Mouse (Mus musculus): ENCODE measurements at regions not wholly inside any gene's neighbourhood (a gene's known extent, or its start where the extent isn't known, plus 50 kb on each side); places are given as distances from the start of the nearest gene placed in this dataset.
"Not testable (repeated sequence)": the region's sequence is repeated elsewhere in the genome, so short reads cannot be mapped to it uniquely, and the experiment has no call there.

GRCm38 (mm10) chr6:20686447-20687238, 528.7 kb upstream of the Kcnd2 start:
- WGBS = 70% methylated on average over 4 of the region's 4 CpGs
- ATAC-seq (ENCODE audit: low FRiP score); H3K27ac ChIP-seq: not testable (repeated sequence)

DNA sequence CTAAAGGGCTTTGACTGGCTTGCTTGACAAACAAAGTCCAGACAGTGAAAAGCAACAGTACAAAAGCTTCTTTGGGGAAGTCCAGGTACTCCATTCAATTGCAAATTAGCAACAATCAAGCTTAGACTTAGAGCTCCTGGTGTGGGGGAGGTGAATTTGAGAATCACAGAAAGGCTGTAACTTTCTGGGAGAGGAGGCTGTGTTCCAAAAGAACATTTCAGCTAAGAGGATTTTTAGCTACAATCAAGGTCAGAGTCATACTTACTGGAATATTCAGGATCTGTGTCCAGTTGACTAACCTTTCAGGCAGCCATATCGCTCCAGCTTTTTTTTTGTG, 528.1 kb upstream of the Kcnd2 start:
- H3K4me3 ChIP-seq; H3K27ac ChIP-seq; H3K9ac ChIP-seq; H3K4me1 ChIP-seq; H3K9me3 ChIP-seq (replicated peaks); H3K36me3 ChIP-seq; H3K27me3 ChIP-seq; ATAC-seq (ENCODE audit: low FRiP score); H3K4me2 ChIP-seq (replicated peaks): not testable (repeated sequence)
- WGBS = 42% methylated on average over 1 of the region's 1 CpGs

More at GRCm38 (mm10) chr6:20686447-20687238, 528.7 kb upstream of the Kcnd2 start:
- not testable (repeated sequence) for H3K36me3 ChIP-seq; H3K27me3 ChIP-seq; H3K4me1 ChIP-seq; H3K9ac ChIP-seq; H3K4me2 ChIP-seq (replicated peaks); H3K4me3 ChIP-seq; H3K9me3 ChIP-seq (replicated peaks)

GRCm38 (mm10) chr6:20725948-20726347, 489.4 kb upstream of the Kcnd2 start:
- Histone ChIP-seq H3K4me1 (no peaks in the 10 kb centered on the region), H3K27me3 (no peaks in the 10 kb centered on the region), H3K4me3 (no peak overlapping the region), H3K4me2 (replicated peaks) (no peak overlapping the region), H3K9me3 (replicated peaks) (no peaks in the 10 kb centered on the region), H3K9ac (no peak overlapping the region), H3K27ac (no peak overlapping the region), H3K36me3 (no peaks in the 10 kb centered on the region)
- WGBS = 78% methylated on average over 1 of the region's 1 CpGs
- ATAC-seq (ENCODE audit: low FRiP score) = no peak

- Histone ChIP-seq H3K9ac (no peak overlapping the region), H3K4me3 (no peak overlapping the region), H3K4me2 (replicated peaks) (no peak overlapping the region), H3K9me3 (replicated peaks) (peaks cover 5% of the 10 kb centered on the region; the same call in 1 of the 2 replicates), H3K36me3 (no peaks in the 10 kb centered on the region), H3K27me3 (no peaks in the 10 kb centered on the region), H3K4me1 (no peaks in the 10 kb centered on the region), H3K27ac (no peak overlapping the region)
- no peak for ATAC-seq (ENCODE audit: low FRiP score)
These were observed 476.2 kb upstream of the Kcnd2 start for GRCm38 (mm10) chr6:20739095-20739494.

- whole genome bisulfite sequencing = 67% methylated on average over 1 of the region's 1 CpGs
- H3K27me3 ChIP-seq = no peaks in the 10 kb centered on the region
- H3K36me3 ChIP-seq = no peaks in the 10 kb centered on the region
- peaks cover 5% of the 10 kb centered on the region; the same call in 1 of the 2 replicates for H3K9me3 ChIP-seq (replicated peaks)
- H3K9ac ChIP-seq = no peak overlapping the region
- no peak for ATAC-seq (ENCODE audit: low FRiP score)
- no peak overlapping the region for H3K27ac ChIP-seq
- no peak overlapping the region for H3K4me2 ChIP-seq (replicated peaks)
- H3K4me1 ChIP-seq = no peaks in the 10 kb centered on the region
- no peak overlapping the region for H3K4me3 ChIP-seq
These were observed 474.9 kb upstream of the Kcnd2 start for GRCm38 (mm10) chr6:20740406-20740805.

GRCm38 (mm10) chr6:20741240-20741639, 474.1 kb upstream of the Kcnd2 start:
- Histone ChIP-seq H3K4me3 (no peak overlapping the region), H3K9ac (no peak overlapping the region), H3K36me3 (no peaks in the 10 kb centered on the region), H3K4me1 (no peaks in the 10 kb centered on the region), H3K27ac (no peak overlapping the region), H3K27me3 (no peaks in the 10 kb centered on the region), H3K9me3 (replicated peaks) (peaks cover 5% of the 10 kb centered on the region; the same call in 1 of the 2 replicates), H3K4me2 (replicated peaks) (no peak overlapping the region)
- WGBS = 60% methylated on average over 1 of the region's 1 CpGs
- peak; percentile 52; the same call in 1 of the 2 replicates for ATAC-seq (ENCODE audit: low FRiP score)

GRCm38 (mm10) chr6:20757240-20757639, 458.1 kb upstream of the Kcnd2 start:
- ATAC-seq (ENCODE audit: low FRiP score) = no peak
- Histone ChIP-seq H3K9me3 (replicated peaks) (no peaks in the 10 kb centered on the region), H3K9ac (no peak overlapping the region), H3K36me3 (no peaks in the 10 kb centered on the region), H3K4me3 (no peak overlapping the region), H3K4me2 (replicated peaks) (no peak overlapping the region), H3K27me3 (no peaks in the 10 kb centered on the region), H3K4me1 (no peaks in the 10 kb centered on the region), H3K27ac (no peak overlapping the region)

DNA sequence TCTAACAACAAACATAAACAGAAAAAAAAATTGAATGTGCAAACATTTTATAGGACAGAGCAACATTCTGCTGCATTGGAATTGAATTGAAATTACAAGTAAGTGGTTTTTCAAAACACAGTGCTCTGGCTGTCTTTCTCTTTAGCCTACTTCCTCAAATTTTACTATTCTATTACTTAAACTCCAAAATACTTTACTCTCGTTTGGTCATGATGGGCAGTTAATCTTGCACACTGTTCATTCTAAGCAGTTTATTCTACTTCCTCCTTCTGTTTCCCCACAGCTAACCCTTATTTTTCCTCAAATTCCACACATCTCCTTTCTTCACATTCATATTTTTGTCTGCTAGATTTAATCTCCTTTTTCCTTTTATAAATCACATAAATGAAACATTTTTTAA, 454.0 kb upstream of the Kcnd2 start:
- Histone ChIP-seq H3K4me1 (no peaks in the 10 kb centered on the region), H3K27ac (no peak overlapping the region), H3K36me3 (no peaks in the 10 kb centered on the region), H3K27me3 (no peaks in the 10 kb centered on the region), H3K9ac (no peak overlapping the region), H3K4me2 (replicated peaks) (no peak overlapping the region), H3K9me3 (replicated peaks) (no peaks in the 10 kb centered on the region), H3K4me3 (no peak overlapping the region)
- 58% methylated on average over 1 of the region's 1 CpGs for WGBS
- no peak for ATAC-seq (ENCODE audit: low FRiP score)

DNA sequence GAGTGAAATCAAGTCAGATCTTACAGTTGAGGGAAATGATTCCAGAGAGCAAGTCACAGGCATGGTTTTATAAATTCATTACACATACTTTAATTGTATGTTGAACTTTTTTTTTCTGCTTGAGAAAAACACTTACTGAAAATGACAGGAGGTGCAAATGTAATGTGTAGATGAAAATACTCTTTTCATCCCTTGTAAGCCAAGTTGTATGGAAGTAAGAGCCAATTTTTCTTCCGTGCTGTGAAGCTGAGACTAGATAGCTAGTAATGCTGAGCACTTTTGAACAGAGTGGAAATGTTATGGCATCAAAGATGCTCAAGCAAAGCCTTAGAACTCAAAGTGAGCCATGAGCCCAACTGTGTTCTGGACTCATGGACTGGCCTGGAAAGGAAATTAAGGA, 439.4 kb upstream of the Kcnd2 start:
- Histone ChIP-seq H3K9ac (no peak overlapping the region), H3K4me1 (no peaks in the 10 kb centered on the region), H3K4me3 (no peak overlapping the region), H3K27me3 (no peaks in the 10 kb centered on the region), H3K36me3 (no peaks in the 10 kb centered on the region), H3K4me2 (replicated peaks) (no peak overlapping the region), H3K9me3 (replicated peaks) (no peaks in the 10 kb centered on the region), H3K27ac (no peak overlapping the region)
- WGBS = 81% methylated on average over 1 of the region's 1 CpGs
- ATAC-seq (ENCODE audit: low FRiP score) = no peak

All from hindbrain, embryonic 12.5 days (tissue).